Mouse (Mus musculus) limb, embryonic 12.5 days (tissue): ENCODE measurements around the gene Zrsr1. TPM values are rescaled to one million over a fixed set of nuclear protein-coding genes. Genes with fewer than 3 reads are reported as not detected.

ENCODE experiments used
- ATAC-seq: fragments of 200-750 bp; cut with Nextera tagmentation; 2 replicates; pipeline ENCODE4 v1.8.0; 2017; ENCODE audit warnings: low read depth, moderate TSS enrichment; ENCODE audit not compliant: insufficient number of reproducible peaks, insufficient read depth, low FRiP score, low TSS enrichment
- H3K27ac ChIP-seq: fragments of 300-500 bp; sonication (generic); 2 replicates; pipeline ENCODE4 v1.5.1; 2016; ENCODE audit warnings: mild to moderate bottlenecking, moderate library complexity
- H3K27me3 ChIP-seq: fragments of 300-500 bp; sonication (generic); 2 replicates; pipeline ENCODE4 v1.6.1; 2016; ENCODE audit warnings: mild to moderate bottlenecking, moderate library complexity
- H3K36me3 ChIP-seq: fragments of 300-500 bp; sonication (generic); 2 replicates; pipeline ENCODE4 v1.6.1; 2016; ENCODE audit warnings: mild to moderate bottlenecking, moderate library complexity
- H3K4me1 ChIP-seq: fragments of 300-500 bp; sonication (generic); replicated peaks from 2 replicates; pipeline ENCODE4 v1.6.1; 2016
- H3K4me2 ChIP-seq: fragments of 300-500 bp; sonication (generic); 2 replicates; pipeline ENCODE4 v1.6.1; 2016; ENCODE audit warnings: mild to moderate bottlenecking, moderate library complexity
- H3K4me3 ChIP-seq: fragments of 300-500 bp; sonication (generic); replicated peaks from 2 replicates; pipeline ENCODE4 v1.5.1; 2016; ENCODE audit warnings: mild to moderate bottlenecking
- H3K9ac ChIP-seq: fragments of 300-500 bp; sonication (generic); replicated peaks from 2 replicates; pipeline ENCODE4 v1.6.1; 2016; ENCODE audit warnings: mild to moderate bottlenecking, moderate library complexity
- H3K9me3 ChIP-seq: fragments of 300-500 bp; sonication (generic); 2 replicates; pipeline ENCODE4 v1.6.1; 2016; ENCODE audit warnings: mild to moderate bottlenecking, moderate library complexity
- WGBS: fragments of 180-500 bp; shearing (Covaris S2); methylation state at CpG from one replicate; pipeline ENCODE4 v1.1.7; 2016; 5-methylcytosine and 5-hydroxymethylcytosine counted together
- polyA plus RNA-seq: library from polyadenylated mRNA; unstranded; fragments of >200 nt; fragmentation: Nextera tagmentation; extraction: Ambion mirVana; gene quantifications from 2 replicates; pipeline ENCODE4 v1.2.1, GENCODE M21; 2016

The Zrsr1 gene
- polyA plus RNA-seq, 1 experiment from 2014 or later, result 2.9 TPM

DNA sequence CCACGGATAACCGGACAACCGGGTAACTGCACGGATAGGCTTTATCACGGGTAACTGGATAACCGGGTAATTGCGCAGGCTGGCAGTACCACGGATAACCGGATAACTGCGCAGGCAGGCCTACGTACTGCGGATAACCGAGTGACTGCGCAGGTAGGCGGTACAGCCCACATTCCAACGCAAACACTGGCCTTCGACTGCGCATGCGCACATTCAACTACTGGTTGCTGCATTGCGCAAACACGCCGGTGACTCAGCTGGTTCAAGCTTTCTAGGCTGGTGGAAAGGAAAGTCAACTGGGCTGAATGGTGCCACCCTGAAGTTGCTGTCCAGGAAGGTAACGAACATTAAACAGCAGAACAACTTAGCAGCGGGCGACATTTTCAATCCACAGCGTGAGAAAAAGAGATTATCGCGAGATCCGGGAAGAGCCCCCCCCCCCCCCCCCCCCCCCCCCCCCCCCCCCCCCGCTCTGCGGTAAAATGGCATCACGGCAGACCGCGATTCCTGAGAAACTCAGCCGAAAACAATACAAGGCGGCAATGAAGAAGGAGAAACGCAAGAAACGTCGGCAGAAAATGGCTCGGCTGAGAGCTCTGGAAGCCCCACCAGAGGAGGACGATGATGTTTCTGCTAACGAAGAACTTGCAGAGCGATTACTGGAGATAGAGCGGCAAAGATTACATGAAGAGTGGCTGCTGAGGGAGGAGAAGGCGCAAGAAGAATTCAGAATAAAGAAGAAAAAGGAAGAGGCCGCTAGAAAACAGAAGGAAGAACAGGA lies 1.1 kb downstream of the Zrsr1 start:
- peak overlapping the region; percentile 57 for H3K4me3 ChIP-seq
- H3K27me3 ChIP-seq, result no peaks in the 10 kb centered on the region
- WGBS, result 52% methylated on average over 45 of the region's 46 CpGs
- peaks cover 55% of the 10 kb centered on the region for H3K36me3 ChIP-seq
- H3K27ac ChIP-seq, result peak overlapping the region; percentile 79
- H3K4me2 ChIP-seq, result peak overlapping the region; percentile 73
- H3K9ac ChIP-seq, result peak overlapping the region; percentile 61
- H3K9me3 ChIP-seq, result peaks cover 32% of the 10 kb centered on the region
- peaks cover 22% of the 10 kb centered on the region for H3K4me1 ChIP-seq
- peak; percentile 39; the same call in 1 of the 2 replicates for ATAC-seq

GRCm38 (mm10) chr11:22973599-22973998 lies 1.8 kb downstream of the Zrsr1 start:
- Histone ChIP-seq H3K27ac (no peak overlapping the region), H3K4me2 (peak overlapping the region; percentile 64), H3K9me3 (peaks cover 31% of the 10 kb centered on the region), H3K4me1 (peaks cover 22% of the 10 kb centered on the region), H3K27me3 (no peaks in the 10 kb centered on the region), H3K36me3 (peaks cover 55% of the 10 kb centered on the region), H3K9ac (peak overlapping the region; percentile 61), H3K4me3 (peak overlapping the region; percentile 57)
- WGBS, result 47% methylated on average over 14 of the region's 14 CpGs
- ATAC-seq, result no peak

DNA sequence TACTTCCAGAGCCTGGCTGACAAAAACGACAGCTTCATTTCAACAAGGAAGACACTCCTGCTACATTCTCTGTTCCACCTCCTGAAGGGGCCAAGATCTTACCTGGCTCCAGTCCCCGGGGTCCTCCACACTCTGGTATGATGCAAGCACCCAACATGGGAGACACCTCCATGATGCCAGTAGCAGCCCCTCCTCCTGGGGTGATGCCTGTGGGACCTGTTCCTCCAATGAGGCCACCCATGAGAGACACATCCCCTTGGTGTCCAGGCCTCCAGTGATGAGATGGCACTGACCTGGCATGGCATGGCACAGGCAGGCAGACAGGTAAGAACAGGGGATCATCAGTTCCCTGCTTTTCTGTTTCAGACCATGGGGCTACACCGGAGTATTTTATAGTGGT lies 6.4 kb downstream of the Zrsr1 start:
- H3K9me3 ChIP-seq, result peaks cover 9% of the 10 kb centered on the region
- no peaks in the 10 kb centered on the region for H3K27me3 ChIP-seq
- peaks cover 31% of the 10 kb centered on the region for H3K4me1 ChIP-seq
- H3K36me3 ChIP-seq, result peaks cover 39% of the 10 kb centered on the region
- H3K4me2 ChIP-seq, result no peak overlapping the region
- no peak overlapping the region for H3K4me3 ChIP-seq
- H3K9ac ChIP-seq, result no peak overlapping the region
- 90% methylated on average over 3 of the region's 3 CpGs for WGBS
- no peak for ATAC-seq
- H3K27ac ChIP-seq, result no peak overlapping the region

DNA sequence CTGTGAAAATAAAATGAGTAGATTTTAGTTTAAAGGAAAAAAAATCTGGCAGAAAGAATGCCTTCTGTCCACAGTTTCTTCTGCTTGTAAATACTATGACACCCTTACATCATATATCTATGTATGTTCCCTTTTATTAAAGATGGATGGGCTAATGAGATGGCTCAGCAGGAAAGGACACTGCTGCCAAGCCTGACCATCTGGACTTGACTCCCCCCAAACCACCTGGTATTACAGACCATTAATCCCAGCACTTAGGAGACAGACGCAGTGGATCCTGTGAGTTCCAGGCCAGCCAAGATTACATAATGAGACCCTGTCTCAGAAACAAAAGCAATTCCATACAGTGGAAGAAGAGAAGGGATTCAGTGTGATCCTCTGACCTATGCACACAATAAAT lies 6.9 kb downstream of the Zrsr1 start:
- Histone ChIP-seq H3K4me1 (peaks cover 31% of the 10 kb centered on the region), H3K27me3 (no peaks in the 10 kb centered on the region), H3K9ac (no peak overlapping the region), H3K4me2 (no peak overlapping the region), H3K4me3 (no peak overlapping the region), H3K27ac (no peak overlapping the region), H3K36me3 (peaks cover 34% of the 10 kb centered on the region), H3K9me3 (peaks cover 4% of the 10 kb centered on the region)
- no peak for ATAC-seq
- WGBS, result 56% methylated on average over 1 of the region's 1 CpGs

DNA sequence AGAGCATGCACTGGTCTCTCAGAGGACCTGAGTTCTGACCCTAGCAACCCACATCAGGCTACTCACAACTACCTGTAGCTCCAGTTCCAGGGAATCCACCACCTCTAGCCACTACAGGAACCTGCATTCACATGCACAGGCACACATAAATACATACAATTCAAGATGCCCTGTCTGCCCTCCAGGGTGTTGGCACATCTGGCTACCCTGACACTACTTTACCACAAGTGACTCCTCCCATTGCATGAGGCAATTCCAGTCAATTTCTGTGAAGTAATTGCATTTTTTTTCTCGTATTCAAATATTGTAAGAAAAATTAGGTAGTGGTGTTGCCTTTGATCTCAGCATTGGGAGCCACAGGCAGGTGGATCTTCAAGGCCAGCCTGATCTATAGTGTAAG lies 7.4 kb downstream of the Zrsr1 start:
- Histone ChIP-seq H3K36me3 (peaks cover 29% of the 10 kb centered on the region), H3K4me2 (no peak overlapping the region), H3K9ac (no peak overlapping the region), H3K9me3 (no peaks in the 10 kb centered on the region), H3K27ac (no peak overlapping the region), H3K4me1 (peaks cover 26% of the 10 kb centered on the region), H3K4me3 (no peak overlapping the region), H3K27me3 (no peaks in the 10 kb centered on the region)
- no peak for ATAC-seq
- WGBS, result 87% methylated on average over 1 of the region's 1 CpGs

GRCm38 (mm10) chr11:22981041-22981440 lies 9.2 kb downstream of the Zrsr1 start:
- Histone ChIP-seq H3K27ac (no peak overlapping the region), H3K4me2 (peak overlapping the region; percentile 74), H3K4me3 (peak overlapping the region; percentile 67), H3K27me3 (no peaks in the 10 kb centered on the region), H3K9ac (peak overlapping the region; percentile 73), H3K36me3 (peaks cover 23% of the 10 kb centered on the region), H3K4me1 (peaks cover 14% of the 10 kb centered on the region), H3K9me3 (no peaks in the 10 kb centered on the region)
- WGBS, result 41% methylated on average over 4 of the region's 4 CpGs
- no peak for ATAC-seq

DNA sequence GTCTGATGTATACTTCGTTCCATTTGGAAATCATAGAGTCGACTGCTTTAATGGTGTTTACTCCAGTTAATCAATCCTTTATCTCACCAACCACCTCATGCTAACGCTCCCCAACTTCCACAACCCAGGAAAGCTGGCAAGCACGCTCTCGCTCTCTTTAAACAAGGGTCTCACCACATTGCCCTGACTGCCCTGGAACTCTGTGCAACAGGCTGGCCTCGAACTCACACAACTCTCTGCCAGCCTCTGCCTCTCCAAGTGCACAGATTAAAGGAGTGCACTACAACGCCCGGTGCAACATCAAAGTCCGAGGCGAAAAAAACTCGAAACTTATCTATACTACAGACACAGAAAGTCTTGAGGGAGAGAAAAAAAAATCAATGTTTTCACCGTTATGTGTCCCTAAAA lies 9.7 kb downstream of the Zrsr1 start:
- H3K9me3 ChIP-seq, result no peaks in the 10 kb centered on the region
- H3K27me3 ChIP-seq, result no peaks in the 10 kb centered on the region
- peak overlapping the region; percentile 74 for H3K4me2 ChIP-seq
- peaks cover 9% of the 10 kb centered on the region for H3K4me1 ChIP-seq
- peak overlapping the region; percentile 67 for H3K4me3 ChIP-seq
- peaks cover 19% of the 10 kb centered on the region for H3K36me3 ChIP-seq
- peak overlapping the region; percentile 97 for H3K27ac ChIP-seq
- peak; percentile 57 for ATAC-seq
- 3% methylated on average over 12 of the region's 12 CpGs for WGBS
- H3K9ac ChIP-seq, result peak overlapping the region; percentile 73

GRCm38 (mm10) chr11:22981984-22982757 lies 10.4 kb downstream of the Zrsr1 start, which contains the start of the genes Gm28048 and Commd1:
Gene Gm28048 (minus strand): TSS chr11:22982090.
Gene Commd1 (minus strand): TSS chr11:22982382.
- H3K27ac ChIP-seq, result peak within 1 kb of the TSS; percentile 97
- H3K9ac ChIP-seq, result peak within 1 kb of the TSS; percentile 73
- H3K36me3 ChIP-seq, result peaks cover 13% of the 10 kb centered on the region
- H3K4me2 ChIP-seq, result peak within 1 kb of the TSS; percentile 74
- no peaks in the 10 kb centered on the region for H3K27me3 ChIP-seq
- 3% methylated on average over 42 of the region's 42 CpGs for WGBS
- peaks cover 9% of the 10 kb centered on the region for H3K4me1 ChIP-seq
- H3K4me3 ChIP-seq, result peak within 1 kb of the TSS; percentile 67
- no peaks in the 10 kb centered on the region for H3K9me3 ChIP-seq
- peak; percentile 94 for ATAC-seq

GRCm38 (mm10) chr11:22982846-22983245 lies 11.0 kb downstream of the Zrsr1 start:
- Histone ChIP-seq H3K4me2 (no peak overlapping the region), H3K36me3 (peaks cover 6% of the 10 kb centered on the region), H3K27ac (no peak overlapping the region), H3K9ac (no peak overlapping the region), H3K27me3 (no peaks in the 10 kb centered on the region), H3K4me1 (peaks cover 9% of the 10 kb centered on the region), H3K9me3 (no peaks in the 10 kb centered on the region), H3K4me3 (no peak overlapping the region)
- WGBS, result 77% methylated on average over 6 of the region's 6 CpGs
- ATAC-seq, result no peak

DNA sequence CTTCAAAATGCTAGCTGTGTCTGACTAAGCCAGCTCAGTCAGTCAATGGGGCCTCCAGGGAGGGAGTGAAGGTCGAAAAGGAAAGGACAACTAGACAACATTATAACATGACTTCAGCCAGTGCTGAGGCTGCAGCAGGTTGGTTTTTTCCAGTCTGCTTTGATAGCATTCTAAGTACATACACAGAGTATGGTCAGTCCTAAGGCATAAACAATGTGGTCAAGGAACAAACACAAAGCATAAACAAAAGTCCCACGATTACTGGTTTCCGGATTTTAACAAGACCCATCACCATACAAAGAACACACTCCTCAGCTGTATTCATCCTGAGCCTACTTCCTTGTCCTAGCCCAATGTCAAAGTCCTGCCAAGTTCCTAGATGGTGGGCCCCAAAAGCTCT lies 13.7 kb downstream of the Zrsr1 start:
- H3K9ac ChIP-seq, result no peak overlapping the region
- no peak for ATAC-seq
- H3K9me3 ChIP-seq, result no peaks in the 10 kb centered on the region
- no peaks in the 10 kb centered on the region for H3K36me3 ChIP-seq
- no peak overlapping the region for H3K4me3 ChIP-seq
- WGBS, result 78% methylated on average over 3 of the region's 3 CpGs
- peaks cover 13% of the 10 kb centered on the region for H3K4me1 ChIP-seq
- no peak overlapping the region for H3K4me2 ChIP-seq
- H3K27ac ChIP-seq, result no peak overlapping the region
- no peaks in the 10 kb centered on the region for H3K27me3 ChIP-seq

GRCm38 (mm10) chr11:22987357-22987756 lies 15.6 kb downstream of the Zrsr1 start:
- ATAC-seq, result no peak
- no peak overlapping the region for H3K4me3 ChIP-seq
- no peaks in the 10 kb centered on the region for H3K36me3 ChIP-seq
- peaks cover 15% of the 10 kb centered on the region for H3K4me1 ChIP-seq
- H3K27me3 ChIP-seq, result no peaks in the 10 kb centered on the region
- no peak overlapping the region for H3K4me2 ChIP-seq
- no peak overlapping the region for H3K9ac ChIP-seq
- H3K27ac ChIP-seq, result no peak overlapping the region
- 52% methylated on average over 2 of the region's 2 CpGs for WGBS
- H3K9me3 ChIP-seq, result no peaks in the 10 kb centered on the region
